Mouse (Mus musculus) heart, embryonic 15.5 days (tissue): ENCODE results near the gene Thbd. TPM values are rescaled to one million over a fixed set of nuclear protein-coding genes. Genes with fewer than 3 reads are reported as not detected.

Source experiments
- ATAC-seq: fragments of 200-750 bp; cut with Nextera tagmentation; replicated peaks from 2 replicates; pipeline ENCODE4 v1.8.0; 2017; ENCODE audit warnings: low read depth, moderate TSS enrichment; ENCODE audit not compliant: insufficient number of reproducible peaks, insufficient read depth, low FRiP score
- H3K27ac ChIP-seq: fragments of 300-500 bp; sonication (generic); 2 replicates; pipeline ENCODE4 v1.5.1; 2015; ENCODE audit warnings: mild to moderate bottlenecking, inconsistent platforms
- H3K27me3 ChIP-seq: fragments of 300-500 bp; sonication (generic); 2 replicates; pipeline ENCODE4 v1.6.1; 2015; ENCODE audit warnings: inconsistent platforms
- H3K36me3 ChIP-seq: fragments of 300-500 bp; sonication (generic); 2 replicates; pipeline ENCODE4 v1.6.1; 2015; ENCODE audit warnings: mild to moderate bottlenecking, inconsistent platforms
- H3K4me1 ChIP-seq: fragments of 300-500 bp; sonication (generic); replicated peaks from 2 replicates; pipeline ENCODE4 v1.6.1; 2015; ENCODE audit warnings: inconsistent platforms
- H3K4me2 ChIP-seq: fragments of 300-500 bp; sonication (generic); 2 replicates; pipeline ENCODE4 v1.6.1; 2015; ENCODE audit warnings: inconsistent platforms, mild to moderate bottlenecking, moderate library complexity
- H3K4me3 ChIP-seq: fragments of 300-500 bp; sonication (generic); 2 replicates; pipeline ENCODE4 v1.5.1; 2015; ENCODE audit warnings: mild to moderate bottlenecking, inconsistent platforms
- H3K9ac ChIP-seq: fragments of 300-500 bp; sonication (generic); 2 replicates; pipeline ENCODE4 v1.6.1; 2015; ENCODE audit warnings: mild to moderate bottlenecking, inconsistent platforms
- H3K9me3 ChIP-seq: fragments of 300-500 bp; sonication (generic); replicated peaks from 2 replicates; pipeline ENCODE4 v1.6.1; 2016; ENCODE audit warnings: inconsistent platforms
- WGBS: fragments of 180-500 bp; shearing (Covaris S2); methylation state at CpG from one replicate; pipeline ENCODE4 v1.1.7; 2015; ENCODE audit warnings: mixed read lengths; 5-methylcytosine and 5-hydroxymethylcytosine counted together
- polyA plus RNA-seq: library from polyadenylated mRNA; unstranded; fragments of >200 nt; fragmentation: Nextera tagmentation; extraction: Ambion mirVana; gene quantifications from 2 replicates; pipeline ENCODE4 v1.2.1, GENCODE M21; 2015

The Thbd gene
- polyA plus RNA-seq, 1 experiment from 2014 or later, result 15.9 TPM

GRCm38 (mm10) chr2:148379899-148380413 is 28.0 kb downstream of the Thbd start:
- WGBS, result 73% methylated on average over 1 of the region's 1 CpGs

GRCm38 (mm10) chr2:148378817-148379342 is 29.1 kb downstream of the Thbd start:
- 70% methylated on average over 1 of the region's 1 CpGs for WGBS
- H3K4me3 ChIP-seq, result no peak overlapping the region
- ATAC-seq, result no peak
- H3K4me2 ChIP-seq, result no peak overlapping the region
- H3K27ac ChIP-seq, result no peak overlapping the region
- H3K9me3 ChIP-seq, result no peaks in the 10 kb centered on the region
- H3K9ac ChIP-seq, result no peak overlapping the region
- H3K4me1 ChIP-seq, result 0 out of 2 replicates have a peak, but pooled peaks cover under 1% of the 10 kb centered on the region
- no peaks in the 10 kb centered on the region for H3K36me3 ChIP-seq
- no peaks in the 10 kb centered on the region for H3K27me3 ChIP-seq

More at GRCm38 (mm10) chr2:148379899-148380413, 28.0 kb downstream of the Thbd start:
- H3K4me2 ChIP-seq, result no peak overlapping the region
- H3K27me3 ChIP-seq, result no peaks in the 10 kb centered on the region
- no peaks in the 10 kb centered on the region for H3K4me1 ChIP-seq
- no peak overlapping the region for H3K4me3 ChIP-seq
- no peaks in the 10 kb centered on the region for H3K36me3 ChIP-seq
- ATAC-seq, result no peak
- no peaks in the 10 kb centered on the region for H3K9me3 ChIP-seq
- H3K9ac ChIP-seq, result no peak overlapping the region
- H3K27ac ChIP-seq, result no peak overlapping the region

DNA sequence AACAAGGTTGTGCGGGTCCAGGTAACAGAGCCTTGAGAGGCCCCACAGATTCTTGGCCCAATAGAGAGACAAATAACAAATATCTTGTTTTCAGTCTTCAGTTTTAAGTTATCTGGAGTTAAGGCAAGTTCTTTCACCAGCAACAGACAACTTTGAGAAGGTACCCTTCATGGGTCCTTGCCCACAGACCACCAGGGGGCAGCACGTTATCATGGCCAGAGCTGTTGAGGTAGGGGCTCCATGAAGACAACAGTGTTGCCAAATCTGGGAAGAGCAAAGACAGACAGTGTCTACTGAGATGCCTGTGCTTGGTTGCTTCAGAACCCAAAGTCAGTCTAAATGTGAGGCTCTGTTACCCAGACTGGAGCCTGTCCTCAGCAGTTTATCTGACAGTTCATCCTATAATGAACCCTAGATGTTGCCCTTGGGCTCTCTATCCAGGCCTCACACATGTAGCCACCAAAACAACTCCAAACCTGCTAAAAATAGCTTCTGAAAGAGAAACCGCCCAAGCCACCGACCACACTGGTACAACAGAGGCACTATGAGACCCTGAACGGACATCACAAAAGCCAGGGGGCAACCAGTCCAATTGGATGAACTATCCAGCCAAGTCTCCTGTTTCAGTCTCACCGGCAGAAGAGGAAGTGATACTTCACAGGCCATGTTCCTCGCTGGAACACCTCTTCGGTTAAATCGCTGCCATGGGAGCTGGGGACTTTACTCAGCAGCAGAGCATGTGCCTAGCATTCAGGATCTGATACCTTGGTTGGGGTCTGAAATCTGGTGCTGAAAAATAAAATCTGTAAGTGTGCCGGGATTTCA is 32.5 kb downstream of the Thbd start:
- no peak overlapping the region for H3K4me3 ChIP-seq
- no peak for ATAC-seq

DNA sequence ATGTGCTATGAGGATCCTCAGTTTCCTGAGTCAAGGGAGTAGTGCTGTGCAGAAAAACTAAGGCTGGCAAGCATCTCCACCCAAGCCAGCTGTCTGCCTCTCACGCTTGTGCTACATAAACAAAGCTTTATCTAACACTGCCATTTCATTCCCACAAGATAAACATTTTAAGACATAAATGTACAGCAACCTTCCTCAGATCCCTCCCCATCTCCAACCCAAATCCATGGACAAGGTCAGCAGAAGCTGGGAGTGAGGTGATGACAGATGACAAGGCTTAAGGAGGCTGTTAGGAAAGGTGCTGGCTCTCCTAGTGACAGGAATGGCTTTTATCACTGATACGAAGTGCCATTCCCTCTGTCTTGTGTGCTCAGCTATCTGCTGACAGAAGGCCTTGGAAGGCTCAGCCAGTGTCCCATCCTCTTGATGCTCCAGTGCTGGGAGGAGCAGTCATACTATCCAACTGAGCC is 34.4 kb downstream of the Thbd start:
- Histone ChIP-seq H3K27ac (no peak overlapping the region), H3K9ac (no peak overlapping the region), H3K27me3 (0 out of 2 replicates have a peak, but pooled peaks cover 4% of the 10 kb centered on the region), H3K9me3 (no peaks in the 10 kb centered on the region), H3K4me2 (no peak overlapping the region), H3K4me1 (peaks cover 10% of the 10 kb centered on the region; the same call in 1 of the 2 replicates), H3K4me3 (no peak overlapping the region), H3K36me3 (no peaks in the 10 kb centered on the region)
- WGBS, result 31% methylated on average over 2 of the region's 2 CpGs
- peak; percentile 67; the same call in 1 of the 2 replicates for ATAC-seq

More for the DNA sequence above, 32.5 kb downstream of the Thbd start:
- no peak overlapping the region for H3K9ac ChIP-seq
- WGBS, result 64% methylated on average over 10 of the region's 10 CpGs
- H3K36me3 ChIP-seq, result no peaks in the 10 kb centered on the region
- no peaks in the 10 kb centered on the region for H3K27me3 ChIP-seq
- no peaks in the 10 kb centered on the region for H3K9me3 ChIP-seq
- peaks cover 10% of the 10 kb centered on the region; the same call in 1 of the 2 replicates for H3K4me1 ChIP-seq
- H3K27ac ChIP-seq, result no peak overlapping the region
- no peak overlapping the region for H3K4me2 ChIP-seq

DNA sequence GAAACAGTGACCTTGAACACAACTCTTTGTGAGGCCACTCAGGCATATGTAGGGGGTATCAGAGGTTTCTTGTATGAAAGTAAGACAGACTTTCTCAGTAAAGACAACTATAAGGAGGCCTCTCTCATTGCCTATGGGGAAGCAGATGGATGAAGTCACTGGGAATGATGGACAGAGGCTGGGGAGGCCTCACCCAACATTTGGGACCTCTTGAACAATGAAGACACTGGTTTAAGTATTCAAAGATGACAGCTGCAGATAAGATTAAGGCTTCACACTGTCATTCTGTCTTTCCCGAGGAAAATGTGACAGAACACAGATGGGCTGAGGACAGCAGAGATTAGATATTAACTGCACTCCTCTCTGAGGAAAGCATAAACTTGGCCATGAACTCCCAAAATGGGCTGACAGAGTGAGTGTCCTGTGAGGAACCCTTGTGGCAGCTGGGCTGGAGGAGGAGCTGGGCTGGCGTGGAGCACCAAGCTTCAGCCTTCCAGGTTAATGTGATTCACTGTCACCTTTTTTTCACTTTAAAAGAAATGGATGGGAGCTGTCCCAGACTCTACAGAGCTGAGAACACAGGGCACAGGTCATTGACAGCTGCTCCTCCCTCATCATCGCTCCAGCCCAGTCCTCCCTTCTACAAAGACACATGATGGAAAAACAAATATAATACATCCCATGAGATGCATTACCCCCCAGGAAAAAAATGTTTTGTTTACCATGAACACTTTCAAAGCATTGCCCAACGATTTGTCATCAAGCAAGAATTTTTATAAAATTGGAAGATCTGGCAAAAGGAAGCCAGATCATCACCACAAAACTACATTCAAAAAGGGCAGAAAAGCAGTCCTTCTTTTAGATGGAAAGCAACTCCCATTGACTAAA is 36.0 kb downstream of the Thbd start:
- H3K4me1 ChIP-seq, result peaks cover 10% of the 10 kb centered on the region; the same call in 1 of the 2 replicates
- 0 out of 2 replicates have a peak, but pooled peaks cover 4% of the 10 kb centered on the region for H3K27me3 ChIP-seq
- no peaks in the 10 kb centered on the region for H3K36me3 ChIP-seq
- no peaks in the 10 kb centered on the region for H3K9me3 ChIP-seq
- H3K9ac ChIP-seq, result no peak overlapping the region
- 38% methylated on average over 4 of the region's 4 CpGs for WGBS
- no peak overlapping the region for H3K4me3 ChIP-seq
- ATAC-seq, result peak; percentile 42; the same call in 1 of the 2 replicates
- H3K27ac ChIP-seq, result no peak overlapping the region
- no peak overlapping the region for H3K4me2 ChIP-seq

GRCm38 (mm10) chr2:148365227-148365626 is 42.8 kb downstream of the Thbd start:
- WGBS, result 31% methylated on average over 1 of the region's 1 CpGs
- H3K4me1 ChIP-seq, result no peaks in the 10 kb centered on the region
- ATAC-seq, result no peak
- 0 out of 2 replicates have a peak, but pooled peaks cover 4% of the 10 kb centered on the region for H3K27me3 ChIP-seq
- H3K36me3 ChIP-seq, result no peaks in the 10 kb centered on the region
- no peak overlapping the region for H3K4me2 ChIP-seq
- H3K4me3 ChIP-seq, result no peak overlapping the region
- H3K27ac ChIP-seq, result peak overlapping the region; percentile 54
- no peak overlapping the region for H3K9ac ChIP-seq
- H3K9me3 ChIP-seq, result no peaks in the 10 kb centered on the region

DNA sequence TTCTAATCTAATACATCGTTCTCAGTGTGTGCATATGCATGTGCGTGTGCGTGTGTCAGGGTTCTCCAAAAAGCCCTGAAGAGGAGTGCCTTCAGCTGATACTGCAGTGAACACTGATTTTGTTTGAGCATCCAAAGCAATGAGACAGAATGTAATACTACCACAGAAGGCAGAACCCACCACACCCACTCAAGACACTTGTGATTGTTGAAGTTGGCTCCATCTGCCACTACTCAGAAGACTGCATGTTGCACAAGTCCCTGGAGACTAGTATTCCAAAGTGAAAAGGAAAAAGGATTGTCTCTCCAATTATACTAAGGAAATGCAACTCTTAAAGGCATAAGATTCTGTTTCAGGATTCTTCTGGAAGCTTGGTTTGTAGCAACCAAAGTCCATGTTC is 43.5 kb downstream of the Thbd start:
- H3K4me3 ChIP-seq, result no peak overlapping the region
- ATAC-seq, result no peak
- no peak overlapping the region for H3K9ac ChIP-seq
- no peaks in the 10 kb centered on the region for H3K4me1 ChIP-seq
- H3K4me2 ChIP-seq, result no peak overlapping the region
- no peaks in the 10 kb centered on the region for H3K9me3 ChIP-seq
- H3K27me3 ChIP-seq, result 0 out of 2 replicates have a peak, but pooled peaks cover under 1% of the 10 kb centered on the region
- WGBS, result 79% methylated on average over 3 of the region's 3 CpGs
- no peaks in the 10 kb centered on the region for H3K36me3 ChIP-seq
- peak overlapping the region; percentile 54; the same call in 1 of the 2 replicates for H3K27ac ChIP-seq

DNA sequence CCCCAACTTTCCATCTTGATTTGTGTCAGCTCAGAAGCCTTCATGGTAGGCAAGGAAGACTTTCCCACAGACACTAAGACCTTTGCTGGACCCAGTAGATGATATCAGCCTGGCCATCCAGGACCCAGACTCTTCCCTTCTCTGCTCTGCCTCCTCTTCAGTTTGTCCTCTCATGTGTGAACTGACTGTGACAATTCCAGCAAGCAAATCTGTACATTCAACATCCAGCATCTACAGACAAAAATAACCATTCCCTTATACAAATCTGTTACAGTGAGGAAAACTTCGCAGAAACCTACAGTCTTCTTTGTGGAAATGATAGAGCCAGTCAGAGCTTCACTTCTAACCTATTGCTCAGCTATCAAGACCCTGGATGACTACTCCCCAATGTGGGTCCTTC is 50.8 kb downstream of the Thbd start:
- no peak for ATAC-seq
- no peaks in the 10 kb centered on the region for H3K4me1 ChIP-seq

More for the DNA sequence above, 50.8 kb downstream of the Thbd start:
- Histone ChIP-seq H3K27me3 (no peaks in the 10 kb centered on the region), H3K4me2 (no peak overlapping the region), H3K4me3 (no peak overlapping the region), H3K9ac (no peak overlapping the region), H3K9me3 (no peaks in the 10 kb centered on the region), H3K27ac (no peak overlapping the region), H3K36me3 (no peaks in the 10 kb centered on the region)
- 80% methylated on average over 1 of the region's 1 CpGs for WGBS

Other genes with a start within 250 kb of the Thbd start
- 0.48 and 1.0 TPM in 2 replicates for gene Sstr4, start 12.8 kb downstream of the Thbd start, polyA plus RNA-seq
- gene Cd93, start 35.4 kb upstream of the Thbd start, polyA plus RNA-seq, result 25.7 and 26.2 TPM in 2 replicates